Mouse (Mus musculus) R1 (cell line): ENCODE measurements at regions not wholly inside any gene's neighbourhood (a gene's known extent, or its start where the extent isn't known, plus 50 kb on each side); places are given as distances from the start of the nearest gene placed in this dataset.

Experiments used
- DNase-seq: peaks from one replicate; pipeline ENCODE4 v3.0.0-alpha.2; 2018; ENCODE audit warnings: low read depth, low spot score

DNA sequence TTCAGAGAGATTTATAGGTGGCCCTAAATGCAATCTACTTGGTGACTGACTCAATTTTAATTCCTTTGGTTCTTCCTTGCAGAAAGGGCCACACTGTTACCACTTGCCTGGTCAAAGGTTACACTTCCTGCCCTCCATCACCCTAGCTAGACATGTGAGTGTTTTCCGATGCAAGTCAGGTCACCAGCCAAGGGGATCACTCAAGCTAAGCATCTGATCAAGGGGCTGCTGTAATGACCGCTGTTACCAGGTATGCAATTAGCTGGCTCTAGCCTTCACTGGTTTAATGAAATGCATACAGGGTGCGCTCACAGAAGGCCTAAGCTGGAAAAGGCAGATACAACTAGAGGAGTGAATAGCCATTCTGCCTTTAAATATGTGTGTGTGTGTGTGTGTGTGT, 105.1 kb downstream of the Mtx2 start:
- DNase-seq, result no peak

DNA sequence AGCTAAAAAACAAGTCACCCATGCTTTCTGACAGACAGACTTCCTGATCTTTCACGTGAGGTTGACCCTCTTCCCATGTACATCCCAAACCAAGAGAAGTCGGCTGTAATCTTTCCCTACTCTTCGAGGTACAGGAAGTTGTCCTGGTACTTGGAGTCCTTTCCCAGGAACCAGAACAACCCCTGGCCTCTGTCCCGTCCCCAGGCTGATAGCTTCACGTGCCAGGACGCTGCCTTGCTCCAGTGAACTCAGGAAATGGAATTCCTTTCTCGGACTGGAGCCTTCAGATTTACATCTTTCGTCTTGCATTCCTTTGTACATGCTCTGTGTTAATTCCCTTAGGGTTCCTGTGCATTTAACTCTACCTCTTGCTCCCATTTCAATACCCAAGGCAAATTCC, 107.6 kb downstream of the Mtx2 start:
- peak; percentile 11 for DNase-seq

DNA sequence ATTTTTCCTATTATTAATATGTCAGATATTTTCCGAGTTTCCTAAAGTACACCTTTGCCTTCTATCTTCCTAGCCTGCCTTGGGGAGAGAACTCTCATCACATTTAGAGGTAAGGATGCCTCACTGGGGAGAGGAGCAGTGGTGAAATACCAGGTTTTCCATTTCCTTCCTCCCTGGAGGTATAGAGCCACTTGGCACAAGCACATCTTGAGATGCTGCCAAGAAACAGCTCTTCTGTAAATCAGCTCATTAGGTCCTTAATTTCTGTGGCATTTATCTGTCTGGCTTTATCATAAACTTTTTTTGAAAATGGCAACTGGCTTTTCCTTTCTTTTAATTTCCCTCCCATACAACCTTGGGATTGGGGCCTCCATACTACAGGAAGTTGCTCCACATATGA, 108.2 kb downstream of the Mtx2 start:
- DNase-seq, result no peak

DNA sequence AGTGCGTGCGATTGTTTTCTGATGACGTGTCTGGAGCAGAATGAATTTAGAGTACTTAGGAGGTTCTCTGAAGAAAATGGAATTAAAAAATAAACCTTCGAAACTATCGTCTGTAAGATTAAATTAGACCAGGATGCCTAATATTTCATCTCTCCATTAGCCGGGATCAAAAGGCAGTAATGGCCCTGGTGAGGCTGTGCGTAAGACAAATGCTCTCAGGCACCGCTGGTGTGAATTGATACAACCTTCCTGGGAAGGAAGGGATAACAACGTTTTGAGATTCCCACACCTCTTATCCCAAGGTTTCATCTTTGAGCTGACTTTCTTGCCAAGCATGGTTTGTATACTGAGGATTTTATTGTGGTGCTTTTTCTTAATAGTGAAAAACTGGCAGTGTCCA, 113.1 kb downstream of the Mtx2 start:
- no peak for DNase-seq

DNA sequence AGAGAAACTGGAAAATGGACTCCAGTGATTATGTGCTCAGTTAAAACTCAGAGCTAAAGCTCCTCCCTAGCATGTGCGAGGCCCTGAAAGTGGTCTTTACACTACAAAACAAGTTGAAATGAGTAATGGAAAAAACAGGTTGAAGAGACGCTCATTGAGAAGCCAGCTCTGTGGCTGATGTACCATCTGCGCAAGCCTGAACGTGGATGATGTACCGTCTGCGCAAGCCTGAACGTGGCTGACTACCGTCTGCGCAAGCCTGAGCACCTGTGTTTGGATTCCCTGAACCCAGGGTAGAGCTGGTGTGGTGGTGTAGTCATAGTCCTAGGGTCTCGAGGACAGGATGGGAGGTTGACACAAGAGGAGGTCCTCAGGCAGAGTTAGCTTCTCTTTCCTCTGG, 116.4 kb downstream of the Mtx2 start:
- no peak for DNase-seq

DNA sequence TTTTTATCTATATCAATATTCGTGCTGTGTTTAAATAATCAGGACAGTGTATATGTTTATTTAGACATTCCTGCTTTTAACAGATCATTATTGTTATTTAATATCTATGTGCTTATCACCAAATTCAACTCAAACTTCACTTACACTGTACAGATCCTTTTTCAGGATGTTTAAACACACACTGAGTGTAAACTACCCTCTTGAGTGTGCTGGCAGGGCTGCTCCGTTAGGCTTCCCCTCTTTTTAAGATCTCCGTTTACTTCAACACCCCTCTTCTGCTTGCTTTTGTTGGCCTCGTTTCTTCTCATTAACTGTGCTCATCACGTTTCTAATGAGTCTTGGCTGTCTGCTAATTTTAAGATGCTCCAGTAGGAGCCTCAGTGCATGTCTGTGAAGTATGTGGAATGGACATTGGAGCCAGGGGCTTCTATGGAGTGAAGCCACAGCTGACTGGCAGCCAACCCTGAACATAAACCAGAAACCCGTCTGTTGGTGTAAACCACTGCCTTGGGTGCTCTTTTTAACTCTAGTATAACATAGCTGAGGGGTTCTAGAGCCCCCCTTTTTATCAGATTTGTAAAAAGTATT, 117.1 kb downstream of the Mtx2 start:
- no peak for DNase-seq

DNA sequence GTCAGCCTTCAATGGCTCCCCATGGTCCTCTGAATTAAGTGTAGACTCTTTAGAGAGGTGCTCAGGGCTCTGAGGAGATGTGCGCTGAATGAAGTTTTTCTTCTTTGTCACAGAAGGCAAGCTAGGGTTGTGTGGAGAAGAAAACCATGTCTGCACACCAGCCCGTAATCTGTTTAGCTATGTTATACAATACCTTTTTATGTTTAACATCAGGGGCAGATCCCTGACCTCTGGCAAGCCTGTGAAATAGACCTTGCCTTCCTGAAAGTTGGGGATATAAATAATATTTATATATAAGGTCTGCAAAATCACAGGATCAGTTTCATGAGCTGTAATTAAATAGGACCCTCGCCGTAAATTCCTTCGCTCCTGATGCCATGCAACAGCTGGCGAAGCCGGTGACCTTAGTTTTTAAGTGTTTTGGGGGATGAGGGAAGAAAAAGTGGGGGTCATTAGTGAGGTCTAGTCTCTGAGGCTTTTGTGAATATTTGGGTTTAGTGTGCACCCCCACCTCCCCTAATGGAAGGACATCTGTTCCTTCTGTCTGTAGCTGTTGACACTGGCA, 119.7 kb downstream of the Mtx2 start:
- DNase-seq, result no peak

DNA sequence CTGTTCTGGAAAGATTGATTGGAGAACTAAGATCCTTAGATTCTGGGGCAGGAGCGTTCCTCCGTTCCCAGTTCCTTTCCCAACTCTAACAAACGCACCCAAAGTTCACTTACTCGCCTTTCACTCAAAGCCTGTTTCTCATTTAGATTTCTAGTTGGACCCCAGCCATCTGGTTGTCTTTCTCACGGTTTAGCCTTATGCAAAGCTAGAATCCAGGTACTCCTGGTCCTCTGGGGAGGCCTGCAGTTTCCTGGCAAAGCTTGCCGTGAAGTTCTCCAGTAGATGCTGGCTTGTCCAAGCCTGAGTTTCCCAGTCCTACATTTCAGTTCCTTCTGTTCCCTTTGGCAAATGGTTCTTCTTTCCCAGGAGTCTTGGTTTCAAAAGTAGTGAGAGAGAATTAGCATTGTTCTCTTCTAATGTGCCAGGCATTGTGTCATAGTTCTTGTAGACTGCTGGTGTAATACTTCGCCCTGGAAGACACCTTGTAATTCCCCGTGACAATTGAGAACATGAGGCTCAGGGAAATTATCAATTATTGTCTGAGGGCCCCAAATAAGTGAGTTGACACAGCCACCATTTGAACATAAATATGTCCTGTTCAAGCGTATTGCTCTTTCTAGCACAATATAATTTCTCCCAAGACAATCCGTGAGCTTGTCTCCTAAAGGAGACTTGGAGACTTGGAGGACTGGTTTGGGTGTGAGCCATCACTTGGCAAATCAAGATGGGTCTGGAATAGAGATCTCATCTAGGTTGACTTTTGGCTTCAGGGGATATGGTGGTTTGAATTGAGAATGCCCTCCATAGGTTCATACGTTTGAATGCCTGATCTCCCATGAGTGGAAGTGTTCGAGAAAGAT, 126.0 kb downstream of the Mtx2 start:
- no peak for DNase-seq

DNA sequence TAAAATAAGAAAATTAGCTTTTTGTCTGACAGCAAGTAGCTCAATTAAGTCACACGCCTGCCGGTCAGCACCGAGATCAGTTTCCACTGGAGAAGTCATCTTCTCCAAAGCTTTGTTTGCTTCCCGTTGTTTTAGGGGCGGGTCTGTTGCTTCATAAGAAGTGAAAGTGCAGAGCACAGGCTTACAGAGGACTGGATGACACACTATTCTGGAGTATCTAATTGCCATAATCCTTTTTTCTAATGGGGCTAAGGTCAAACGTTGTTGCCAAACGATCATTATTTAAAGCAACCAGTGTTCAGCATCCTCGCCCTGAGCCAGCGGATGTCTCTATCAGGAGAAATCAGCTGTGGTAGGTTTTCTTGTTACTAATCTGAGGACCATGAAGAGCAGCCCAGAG, 128.5 kb downstream of the Mtx2 start:
- DNase-seq, result no peak

DNA sequence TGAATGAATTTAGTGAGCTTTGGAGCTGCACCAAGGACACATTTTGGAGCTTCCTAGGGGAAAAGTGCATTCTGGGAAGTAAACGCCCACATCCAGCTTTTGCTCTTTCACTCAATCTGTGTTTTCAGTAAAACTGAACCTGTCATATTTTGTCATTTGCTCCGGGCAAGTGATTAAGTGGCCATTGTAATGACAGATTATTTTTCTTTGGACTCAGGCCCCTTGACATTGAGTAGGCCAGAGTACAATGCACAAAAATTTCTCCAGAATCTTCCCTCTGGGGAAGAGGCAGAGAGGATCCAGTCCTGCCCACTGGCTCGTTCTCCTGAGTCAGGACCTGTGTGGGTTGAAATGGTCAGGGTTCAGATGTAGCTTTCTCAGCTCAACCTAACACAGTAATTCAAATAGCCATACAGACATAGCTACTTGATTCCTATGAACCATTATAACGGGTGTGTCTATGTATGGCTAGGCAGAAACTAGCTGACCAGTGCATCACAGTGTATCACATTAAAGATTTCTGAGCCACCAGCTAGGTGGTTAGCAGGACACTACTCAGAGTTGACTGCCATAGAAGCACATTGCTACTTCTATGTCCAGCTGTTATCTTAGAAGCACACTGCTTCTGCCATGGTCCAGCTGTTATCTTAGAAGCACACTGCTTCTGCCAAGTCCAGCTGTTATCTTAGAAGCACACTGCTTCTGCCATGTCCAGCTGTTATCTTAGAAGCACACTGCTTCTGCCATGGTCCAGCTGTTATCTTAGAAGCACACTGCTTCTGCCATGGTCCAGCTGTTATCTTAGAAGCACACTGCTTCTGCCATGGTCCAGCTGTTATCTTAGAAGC, 129.9 kb downstream of the Mtx2 start:
- DNase-seq, result no peak

DNA sequence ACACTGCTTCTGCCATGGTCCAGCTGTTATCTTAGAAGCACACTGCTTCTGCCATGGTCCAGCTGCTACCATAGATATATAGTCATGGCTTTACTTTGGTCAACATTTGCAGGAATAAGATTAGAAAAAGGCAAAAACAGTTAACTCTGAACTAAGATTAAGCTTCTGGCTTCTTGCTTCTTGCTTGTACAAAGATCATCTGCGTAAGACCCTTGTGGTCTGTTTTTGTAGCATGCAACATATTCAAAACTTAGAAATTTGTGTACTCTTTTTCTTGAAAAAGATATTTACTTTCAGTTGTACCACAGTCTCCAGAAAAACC, 130.5 kb downstream of the Mtx2 start:
- no peak for DNase-seq

DNA sequence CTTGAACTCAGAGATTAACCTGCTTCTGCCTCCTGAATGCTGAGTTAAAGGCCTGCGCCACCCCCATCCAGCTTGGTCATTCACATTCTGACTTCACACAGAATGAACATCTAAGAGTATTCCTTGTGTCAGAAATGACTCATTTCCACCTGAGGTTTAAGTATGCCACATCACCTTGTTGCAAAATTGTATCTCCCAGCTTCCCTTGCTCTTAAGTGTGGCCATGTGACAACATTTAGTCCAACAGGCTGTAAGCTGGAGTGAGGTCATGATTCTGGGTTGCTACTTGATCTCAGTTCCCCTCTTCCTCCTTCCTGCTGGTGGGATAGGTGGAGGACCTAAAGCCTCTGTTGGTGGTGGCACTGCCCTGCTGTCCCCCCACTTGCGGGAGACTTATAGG, 131.0 kb downstream of the Mtx2 start:
- no peak for DNase-seq

DNA sequence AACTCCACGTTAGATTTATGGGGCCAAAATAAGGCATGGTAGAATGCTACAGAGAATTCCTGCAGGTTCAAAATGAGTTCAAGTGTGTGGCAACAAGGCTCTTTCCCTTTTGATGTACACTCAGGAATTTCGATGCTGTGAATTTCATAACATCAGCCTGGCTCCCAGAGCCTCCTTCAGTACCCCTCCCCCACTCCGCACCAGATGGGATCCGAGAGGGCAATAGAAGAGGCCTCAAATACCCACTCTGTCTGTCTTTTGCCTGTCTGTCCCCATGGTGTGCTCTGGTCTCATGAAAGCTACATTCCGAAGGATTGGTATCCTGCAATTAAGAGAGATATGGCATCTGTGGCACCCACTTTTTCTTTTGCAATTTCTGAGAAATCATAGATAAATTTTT, 134.3 kb downstream of the Mtx2 start:
- no peak for DNase-seq

DNA sequence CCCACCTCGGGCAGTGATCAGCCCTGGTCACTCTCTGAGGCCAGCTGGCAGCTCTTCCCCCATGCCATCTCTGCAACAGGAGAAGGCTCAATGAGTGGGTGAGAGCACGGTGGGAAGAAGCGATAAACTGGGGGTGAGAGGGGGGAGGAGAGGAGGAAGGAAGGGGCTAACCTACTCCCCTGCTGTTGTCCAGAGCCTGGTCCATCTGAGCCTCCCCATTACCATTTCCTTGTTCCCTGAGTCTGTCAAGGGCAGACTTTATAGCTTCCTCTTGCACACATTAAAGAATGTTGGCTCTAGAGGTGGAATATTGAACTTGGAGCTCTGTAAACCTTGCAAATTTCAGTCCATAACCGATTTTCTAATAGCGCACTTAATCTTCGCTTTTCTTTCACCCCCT, 136.8 kb downstream of the Mtx2 start:
- DNase-seq, result no peak

DNA sequence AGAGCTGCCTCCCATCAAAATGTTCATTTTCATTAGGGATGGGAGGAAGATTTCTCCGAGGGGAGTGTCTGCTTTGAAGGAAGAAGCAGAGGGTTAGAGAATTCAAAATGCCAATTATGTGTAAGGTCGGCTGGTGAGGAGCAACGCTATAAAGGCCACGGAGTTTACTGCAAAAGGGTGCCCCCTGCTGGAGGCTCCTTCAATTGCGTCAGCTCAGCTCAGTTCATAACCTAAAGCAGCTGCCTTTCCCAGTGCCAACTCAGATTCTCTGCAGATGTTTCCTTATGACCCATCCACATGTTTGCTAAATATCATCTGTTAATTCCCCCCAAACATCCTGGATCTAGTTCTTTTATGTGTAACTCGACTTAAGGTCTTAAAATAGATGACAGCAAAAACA, 138.8 kb downstream of the Mtx2 start:
- DNase-seq, result peak; percentile 65

DNA sequence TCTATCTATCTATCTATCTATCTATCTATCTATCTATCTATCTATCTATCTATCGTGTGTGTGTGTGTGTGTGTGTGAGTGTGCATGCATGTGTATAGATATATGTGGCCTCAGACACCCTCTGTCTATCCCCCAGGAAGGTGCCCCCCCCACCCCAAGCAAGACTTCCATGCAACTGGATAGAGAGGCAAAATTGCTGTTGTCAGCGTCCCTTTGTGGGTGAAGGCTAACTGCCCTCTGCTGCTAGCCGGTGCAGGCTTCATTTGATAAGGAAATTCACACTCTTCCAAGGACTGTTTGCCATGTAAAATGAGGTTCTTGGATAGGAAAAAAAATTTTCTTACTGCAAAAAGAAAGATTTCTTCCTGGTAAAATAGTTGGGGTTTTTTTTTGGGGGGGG, 139.4 kb downstream of the Mtx2 start:
- no peak for DNase-seq

DNA sequence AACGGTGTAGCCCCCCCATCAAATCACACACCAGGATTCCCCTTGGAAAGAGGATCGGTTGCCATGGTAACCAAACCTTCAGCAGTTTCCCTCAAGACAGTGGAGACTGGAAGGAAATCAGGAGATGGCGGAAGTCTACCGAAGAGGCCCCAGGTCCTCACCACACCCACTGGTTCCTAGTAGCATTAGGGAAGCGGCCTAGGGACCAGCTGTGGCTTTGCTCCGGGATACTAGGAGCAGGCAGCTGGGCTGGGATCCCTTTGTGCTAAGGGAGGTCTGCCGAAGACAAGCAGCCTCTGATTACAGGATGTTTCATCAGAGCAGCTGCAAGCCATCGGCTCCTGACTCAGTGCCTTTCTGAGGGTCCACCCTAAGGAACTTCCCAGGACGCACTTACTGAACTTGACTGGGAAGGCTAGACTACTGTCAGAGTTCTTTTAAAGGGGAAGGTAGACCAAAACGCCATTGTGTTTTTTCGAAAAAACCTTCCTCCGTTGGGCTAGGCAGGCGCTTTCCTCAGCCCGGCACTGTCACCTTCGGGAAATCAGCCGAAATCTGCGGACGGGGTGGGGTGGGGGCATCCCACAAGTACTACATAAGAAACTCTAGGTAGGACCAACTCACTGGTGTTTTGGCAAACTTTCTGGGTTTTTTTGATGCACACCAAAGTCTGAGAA, 139.9 kb downstream of the Mtx2 start:
- DNase-seq, result peak; percentile 64

DNA sequence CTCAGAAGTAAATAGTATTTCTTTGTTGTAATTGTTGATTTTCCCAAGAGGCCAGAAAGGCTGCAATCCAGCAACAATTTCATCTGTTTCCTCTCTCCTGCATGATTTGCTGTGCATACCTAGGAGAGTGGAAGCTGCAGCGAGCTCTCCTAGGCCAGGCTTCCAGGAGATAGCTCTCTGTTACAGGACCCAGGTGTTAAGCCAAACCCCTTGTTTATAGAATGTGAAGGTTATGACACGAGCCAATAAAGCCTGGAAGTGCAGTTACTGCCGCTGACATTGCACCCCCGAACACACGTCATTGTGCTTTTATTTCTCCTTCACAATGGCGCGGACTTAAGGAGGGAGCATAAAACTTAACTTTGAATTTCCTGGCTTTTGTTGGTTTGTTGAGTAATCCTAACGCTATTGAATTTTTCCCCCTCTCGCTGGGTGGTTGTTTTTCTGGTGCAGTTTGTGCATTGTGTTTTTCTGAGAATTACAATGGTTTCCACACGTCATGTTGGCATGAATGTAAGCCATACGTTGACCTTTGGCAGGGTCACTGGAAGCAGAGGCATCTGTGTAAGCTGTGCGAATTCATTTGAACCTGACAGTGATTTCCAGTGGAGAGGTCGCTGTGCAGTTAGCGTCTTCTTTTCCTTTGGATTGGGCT, 145.1 kb downstream of the Mtx2 start:
- DNase-seq, result peak; percentile 79

DNA sequence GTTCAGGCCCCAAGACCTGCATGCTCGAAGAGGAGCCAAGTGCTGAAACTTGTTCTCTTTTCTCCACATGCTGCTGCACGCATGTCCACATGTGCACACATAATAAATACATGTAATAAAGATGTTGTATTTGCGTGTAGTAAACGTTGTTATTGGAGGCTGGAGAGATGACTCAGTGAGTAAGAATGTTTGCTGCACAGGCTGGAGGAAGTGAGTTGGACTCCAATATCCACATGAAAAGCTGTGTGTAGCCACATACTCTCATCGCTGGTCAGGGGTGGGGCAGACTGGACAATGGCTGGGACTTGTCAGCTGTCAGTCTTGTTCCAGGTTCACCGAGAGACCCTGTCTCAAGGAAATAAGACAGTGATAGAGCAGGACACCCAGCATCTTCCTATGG, 147.8 kb downstream of the Mtx2 start:
- DNase-seq, result peak; percentile 10

DNA sequence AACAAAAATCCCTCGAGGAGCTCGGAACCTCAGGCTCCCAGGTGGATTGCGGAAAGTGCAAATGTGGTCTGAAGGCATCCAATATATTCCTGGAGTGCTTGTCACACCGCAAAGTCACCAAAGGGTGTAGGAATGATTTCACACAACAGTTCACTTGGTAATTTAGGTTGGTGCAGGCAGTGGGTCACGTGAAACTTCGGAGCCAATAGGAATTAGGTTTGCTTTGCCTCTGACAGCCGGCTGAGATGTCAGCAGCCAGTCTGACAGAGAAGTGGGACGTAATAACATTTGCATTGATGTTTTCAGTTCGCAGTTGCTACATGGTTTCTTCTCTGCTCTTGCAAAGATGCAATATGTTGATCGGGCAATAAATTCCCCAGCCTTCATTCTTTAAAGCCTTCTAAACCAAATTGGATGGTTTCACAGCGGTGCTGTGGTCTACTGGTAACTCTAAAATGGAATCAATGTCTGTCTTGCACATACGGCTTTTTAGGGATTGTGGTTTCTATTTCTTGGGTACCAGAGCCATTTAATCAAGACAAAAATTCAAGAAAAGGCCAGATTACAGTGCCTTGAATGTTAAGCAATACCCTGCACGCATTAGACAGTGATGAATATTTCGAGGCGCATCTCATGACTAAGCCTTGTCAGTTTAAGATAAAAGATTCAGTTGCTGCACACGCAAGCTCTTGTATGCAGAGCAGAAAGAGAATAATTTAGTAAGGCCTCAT, 149.2 kb downstream of the Mtx2 start:
- peak; percentile 17 for DNase-seq

DNA sequence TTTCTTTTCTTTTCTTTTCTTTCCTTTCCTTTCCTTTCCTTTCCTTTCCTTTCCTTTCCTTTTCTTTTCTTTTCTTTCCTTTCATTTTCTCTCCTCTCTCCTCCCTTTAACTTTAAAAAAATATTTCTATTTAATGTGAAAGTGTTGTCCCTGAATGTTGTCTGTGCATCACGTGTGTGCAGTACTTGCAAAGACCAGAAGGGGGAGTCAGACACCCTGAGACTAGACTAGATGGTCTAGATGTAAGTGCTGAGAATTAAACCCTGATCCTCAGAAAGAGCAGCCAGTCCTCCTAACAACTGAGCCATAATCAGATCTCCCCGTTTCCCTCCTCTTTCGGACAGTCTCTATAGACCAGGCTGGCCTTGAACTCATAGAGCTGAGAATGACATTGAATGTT, 151.7 kb downstream of the Mtx2 start:
- DNase-seq, result peak; percentile 67
